Mouse (Mus musculus) MEL (cell line): ENCODE measurements around the gene Apol8. TPM values are rescaled to one million over a fixed set of nuclear protein-coding genes. Genes with fewer than 3 reads are reported as not detected.
A peak's percentile ranks its signal among the peaks of the same experiment; 100 is the strongest.
"Not testable (repeated sequence)": the region's sequence is repeated elsewhere in the genome, so short reads cannot be mapped to it uniquely, and the experiment has no call there.

ENCODE experiments used
- DNase-seq: peaks from one replicate; pipeline ENCODE4 v3.0.0; 2011; ENCODE audit warnings: low read depth, low spot score
- H3K27ac ChIP-seq: 2 replicates; pipeline ENCODE4 v1.5.1; 2012; ENCODE audit warnings: low read depth, mild to moderate bottlenecking, control low read depth, low read length, moderate library complexity; ENCODE audit not compliant: control insufficient read depth
- H3K27me3 ChIP-seq, 2 experiments: fragments of 150-350 bp in 1 of 2; sonication (generic) in 1 of 2; 2 replicates each; pipeline ENCODE4 v1.6.1; 2012; ENCODE audit warnings: low read length in 2 of 2, mild to moderate bottlenecking in 2 of 2, improper control_type of control experiment in 1 of 2, moderate library complexity in 1 of 2; ENCODE audit not compliant: insufficient read depth in 2 of 2, control insufficient read depth in 1 of 2
- H3K36me3 ChIP-seq, 2 experiments: 2 replicates each; pipeline ENCODE4 v1.6.1; 2012 to 2014; ENCODE audit warnings: low read length in 2 of 2, improper control_type of control experiment in 1 of 2, inconsistent platforms in 1 of 2, mild to moderate bottlenecking in 1 of 2; ENCODE audit not compliant: insufficient read depth in 2 of 2, control insufficient read depth in 1 of 2
- H3K4me1 ChIP-seq, 2 experiments: fragments of 150-350 bp in 1 of 2; sonication (generic) in 1 of 2; 2 replicates each; pipeline ENCODE4 v1.6.1; 2012; ENCODE audit warnings: low read length in 2 of 2, improper control_type of control experiment in 1 of 2, mild to moderate bottlenecking in 1 of 2; ENCODE audit not compliant: insufficient read depth in 2 of 2, control insufficient read depth in 1 of 2
- H3K4me3 ChIP-seq, 2 experiments: fragments of 150-350 bp in 1 of 2; sonication (generic) in 1 of 2; 2 replicates each; pipeline ENCODE4 v1.5.1; 2012; ENCODE audit warnings: low read depth in 2 of 2, low read length in 2 of 2, mild to moderate bottlenecking in 2 of 2, moderate library complexity in 2 of 2, control low read depth in 1 of 2, improper control_type of control experiment in 1 of 2; ENCODE audit not compliant: control insufficient read depth in 1 of 2, insufficient read depth in 1 of 2
- H3K79me2 ChIP-seq: 2 replicates; pipeline ENCODE4 v1.6.1; 2012; ENCODE audit warnings: mild to moderate bottlenecking, low read length, moderate library complexity; ENCODE audit not compliant: control insufficient read depth, poor library complexity, insufficient read depth
- H3K9ac ChIP-seq: 2 replicates; pipeline ENCODE4 v1.6.1; 2012; ENCODE audit warnings: low read depth, mild to moderate bottlenecking, control low read depth, low read length, moderate library complexity; ENCODE audit not compliant: control insufficient read depth, poor library complexity, severe bottlenecking
- H3K9me3 ChIP-seq: fragments of 150-350 bp; sonication (generic); replicated peaks from 2 replicates; pipeline ENCODE4 v1.6.1; 2012; ENCODE audit warnings: mild to moderate bottlenecking, low read length, improper control_type of control experiment, moderate library complexity; ENCODE audit not compliant: insufficient read depth
- BHLHE40 ChIP-seq: IDR thresholded peaks from 2 replicates; pipeline ENCODE4 v1.6.1; 2012; ENCODE audit warnings: low read depth, mild to moderate bottlenecking, inconsistent platforms, low read length, improper control_type of control experiment, borderline replicate concordance
- CHD2 ChIP-seq: IDR thresholded peaks from 2 replicates; pipeline ENCODE4 v1.6.1; 2011; ENCODE audit warnings: low read length, improper control_type of control experiment
- GATA1 ChIP-seq: IDR thresholded peaks from 2 replicates; pipeline ENCODE4 v1.6.1; 2011; ENCODE audit warnings: low read depth, low read length, improper control_type of control experiment
- JUND ChIP-seq: IDR thresholded peaks from 2 replicates; pipeline ENCODE4 v1.6.1; 2011; ENCODE audit warnings: low read depth, mild to moderate bottlenecking, improper control_type of control experiment, low read length
- KAT2A ChIP-seq: conservative IDR thresholded peaks from 2 replicates; pipeline ENCODE4 v1.6.1; 2012; ENCODE audit warnings: low read depth, low read length, improper control_type of control experiment, inconsistent platforms
- MEF2A ChIP-seq: IDR thresholded peaks from 2 replicates; pipeline ENCODE4 v1.6.1; 2014; ENCODE audit warnings: low read depth, mild to moderate bottlenecking, inconsistent platforms, low read length, improper control_type of control experiment; ENCODE audit not compliant: poor library complexity, insufficient replicate concordance, severe bottlenecking; ENCODE audit errors: extremely low read depth
- MYB ChIP-seq: IDR thresholded peaks from 2 replicates; pipeline ENCODE4 v1.6.1; 2011; ENCODE audit warnings: mild to moderate bottlenecking, low read depth, low read length, improper control_type of control experiment
- POLR2AphosphoS5 ChIP-seq: IDR thresholded peaks from 2 replicates; pipeline ENCODE4 v1.6.1; 2012; ENCODE audit warnings: low read depth, borderline replicate concordance, mild to moderate bottlenecking, inconsistent platforms, low read length, moderate library complexity, mixed read lengths
- RAD21 ChIP-seq: IDR thresholded peaks from 2 replicates; pipeline ENCODE4 v1.6.1; 2011; ENCODE audit warnings: mild to moderate bottlenecking, low read depth, low read length, improper control_type of control experiment
- RCOR1 ChIP-seq: IDR thresholded peaks from 2 replicates; pipeline ENCODE4 v1.6.1; 2012; ENCODE audit warnings: low read depth, mild to moderate bottlenecking, inconsistent platforms, low read length, improper control_type of control experiment
- SIN3A ChIP-seq: IDR thresholded peaks from 2 replicates; pipeline ENCODE4 v1.6.1; 2012; ENCODE audit warnings: low read length, improper control_type of control experiment, inconsistent platforms
- TCF12 ChIP-seq: IDR thresholded peaks from 2 replicates; pipeline ENCODE4 v1.6.1; 2014; ENCODE audit warnings: low read depth, mild to moderate bottlenecking, inconsistent platforms, low read length, improper control_type of control experiment, moderate library complexity
- USF1 ChIP-seq: IDR thresholded peaks from 2 replicates; pipeline ENCODE4 v1.6.1; 2014; ENCODE audit warnings: low read depth, mild to moderate bottlenecking, inconsistent platforms, low read length, improper control_type of control experiment, moderate library complexity
- ZC3H11A ChIP-seq: IDR thresholded peaks from 2 replicates; pipeline ENCODE4 v1.6.1; 2012; ENCODE audit warnings: low read depth, mild to moderate bottlenecking, inconsistent platforms, low read length, improper control_type of control experiment
- ZKSCAN1 ChIP-seq: IDR thresholded peaks from 2 replicates; pipeline ENCODE4 v1.6.1; 2012; ENCODE audit warnings: low read depth, mild to moderate bottlenecking, inconsistent platforms, low read length, improper control_type of control experiment, moderate library complexity
- ZNF384 ChIP-seq: IDR thresholded peaks from 2 replicates; pipeline ENCODE4 v1.6.1; 2012; ENCODE audit warnings: low read depth, mild to moderate bottlenecking, inconsistent platforms, low read length, improper control_type of control experiment
- polyA plus RNA-seq, 2 experiments: library from polyadenylated mRNA; stranded (reverse) in 1 of 2; unstranded in 1 of 2; fragments of >175 nt in 1 of 2; fragments of >200 nt in 1 of 2; gene quantifications; 2 replicates each; pipeline versions ENCODE4 v1.2.1 to v1.2.4; 2012; ENCODE audit warnings: low replicate concordance in 2 of 2, low read depth in 1 of 2; ENCODE audit not compliant: insufficient read length in 2 of 2, insufficient read depth in 1 of 2, missing spikeins in 1 of 2
- total RNA-seq: library from RNA; depleted of rRNA; stranded (reverse); fragments of 300-350 nt; gene quantifications from 2 replicates; pipeline ENCODE4 v1.2.3, GENCODE M21; 2012

The Apol8 gene
- total and polyA plus RNA-seq, 3 experiments: 0.74 to 1.4 TPM; not detected in 1

DNA sequence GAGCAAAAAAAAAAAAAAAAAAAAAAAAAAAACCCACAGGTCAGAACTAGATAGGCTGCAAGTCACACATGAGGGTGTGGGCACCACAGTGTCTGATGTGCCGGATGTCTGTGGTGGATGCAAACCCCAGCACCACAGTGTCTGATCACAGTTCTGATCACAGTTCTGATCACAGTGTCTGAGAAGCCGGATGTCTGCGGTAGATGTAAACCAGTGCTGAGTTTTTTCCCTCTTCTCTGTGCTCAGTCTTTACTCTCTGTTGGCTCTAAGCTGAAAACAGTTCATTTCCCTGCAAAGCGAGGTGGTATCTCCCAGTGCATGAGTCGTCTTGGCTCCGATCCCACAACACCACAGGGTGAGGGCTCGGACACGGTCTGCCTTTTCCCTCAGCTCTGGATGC, 23.4 kb downstream of the Apol8 start:
- H3K9me3 ChIP-seq, H3K27me3 ChIP-seq, H3K9ac ChIP-seq, H3K4me3 ChIP-seq, H3K4me1 ChIP-seq, H3K27ac ChIP-seq, H3K36me3 ChIP-seq, H3K79me2 ChIP-seq: not testable (repeated sequence)
- peak; percentile 38 for DNase-seq
- TF ChIP-seq GATA1: 0 out of 2 replicates have a peak, but pooled peaks have one; percentile 5
- peak; percentile 84 for TF ChIP-seq ZNF384
- TF ChIP-seq RCOR1: peak; percentile 58; the same call in 1 of the 2 replicates

DNA sequence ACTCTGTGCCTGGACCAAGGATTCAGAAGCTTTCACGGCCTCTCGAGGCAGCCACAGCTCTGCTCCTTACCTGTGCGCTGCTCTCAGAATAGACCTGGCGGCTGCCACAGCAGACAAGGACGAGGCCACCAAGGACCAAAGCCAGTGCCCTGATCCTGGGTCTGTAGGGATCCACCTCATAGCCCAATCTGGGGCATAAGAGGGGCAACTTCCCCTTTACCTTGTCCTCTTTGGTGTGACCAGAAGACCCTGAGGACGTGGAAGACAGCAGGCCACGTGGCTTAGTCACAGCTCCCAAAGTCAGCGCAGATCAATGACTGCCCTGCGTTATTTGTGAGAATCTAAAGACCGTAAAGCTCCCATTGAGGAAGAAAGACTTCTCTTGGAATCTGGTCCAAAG, 24.0 kb downstream of the Apol8 start:
- H3K27me3 ChIP-seq, H3K4me3 ChIP-seq, H3K4me1 ChIP-seq, H3K79me2 ChIP-seq, H3K36me3 ChIP-seq, DNase-seq, H3K27ac ChIP-seq, H3K9ac ChIP-seq, H3K9me3 ChIP-seq: not testable (repeated sequence)

DNA sequence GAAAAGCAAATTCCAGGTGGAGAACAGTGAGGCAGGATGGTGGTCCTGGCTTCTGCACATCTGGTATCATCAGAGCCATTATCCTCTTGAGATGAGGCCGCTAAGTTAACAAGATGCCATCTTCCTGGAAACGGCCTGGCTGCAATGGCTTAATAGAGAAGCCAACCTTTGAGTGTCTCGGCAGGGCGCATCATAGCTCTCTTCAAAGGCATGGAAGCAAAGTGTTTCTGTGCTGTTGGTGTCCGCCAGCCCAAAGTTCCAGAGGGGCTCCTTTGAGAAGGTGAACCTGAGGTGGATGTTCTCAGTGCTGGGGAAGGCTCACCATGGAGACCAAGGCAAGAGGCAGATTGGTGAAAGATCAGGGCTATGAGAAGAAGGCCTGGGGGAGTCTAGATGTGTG, 25.2 kb downstream of the Apol8 start:
- Histone ChIP-seq H3K9me3 (no peaks in the 10 kb centered on the region), H3K4me1 (peaks cover 0 to 7% of the 10 kb centered on the region in 2 experiments; a peak in 2 of 4 replicates), H3K27ac (no peak overlapping the region), H3K36me3 (peaks cover 0 to 4% of the 10 kb centered on the region in 2 experiments; a peak in 1 of 4 replicates), H3K9ac (no peak overlapping the region), H3K4me3 (no peak overlapping the region), H3K27me3 (no peaks in the 10 kb centered on the region), H3K79me2 (no peaks in the 10 kb centered on the region)
- DNase-seq: no peak
- no peak for TF ChIP-seq MYB
- no peak for TF ChIP-seq ZKSCAN1
- TF ChIP-seq BHLHE40: no peak
- no peak for TF ChIP-seq CHD2
- TF ChIP-seq MEF2A: no peak
- TF ChIP-seq ZC3H11A: no peak
- no peak for TF ChIP-seq GATA1
- no peak for TF ChIP-seq SIN3A
- no peak for TF ChIP-seq USF1
- no peak for TF ChIP-seq KAT2A
- TF ChIP-seq JUND: no peak
- no peak for TF ChIP-seq TCF12
- no peak for TF ChIP-seq RAD21
- no peak for TF ChIP-seq POLR2AphosphoS5
- TF ChIP-seq, all 39 proteins: peak for 0

DNA sequence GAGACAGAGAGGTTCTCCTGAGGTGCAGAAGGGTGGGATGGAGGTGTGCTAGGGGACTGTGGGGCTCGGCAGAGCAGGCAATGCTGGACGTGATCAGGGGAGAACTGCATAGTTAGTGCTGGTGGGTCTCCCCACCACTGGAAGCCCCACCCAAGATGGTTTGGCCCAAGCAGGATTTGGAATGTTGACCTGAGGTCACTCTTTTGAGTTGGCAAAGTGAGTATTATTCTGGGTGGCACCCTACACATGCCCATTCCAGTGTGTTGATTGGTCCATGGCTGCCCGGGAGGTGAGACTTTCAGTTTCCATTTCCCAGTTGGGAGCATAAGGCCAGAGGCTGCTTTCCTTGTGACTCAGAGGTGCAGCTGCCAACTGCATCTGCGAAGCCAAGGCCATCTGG, 28.1 kb downstream of the Apol8 start, which contains the start of gene Apol9b:
Apol9b (plus strand) TSS at position 301 of the 400 bp plus-strand sequence.
- not testable (repeated sequence) for H3K27me3 ChIP-seq, H3K36me3 ChIP-seq, H3K27ac ChIP-seq, H3K9ac ChIP-seq, H3K79me2 ChIP-seq, H3K4me1 ChIP-seq, H3K9me3 ChIP-seq, DNase-seq, H3K4me3 ChIP-seq

DNA sequence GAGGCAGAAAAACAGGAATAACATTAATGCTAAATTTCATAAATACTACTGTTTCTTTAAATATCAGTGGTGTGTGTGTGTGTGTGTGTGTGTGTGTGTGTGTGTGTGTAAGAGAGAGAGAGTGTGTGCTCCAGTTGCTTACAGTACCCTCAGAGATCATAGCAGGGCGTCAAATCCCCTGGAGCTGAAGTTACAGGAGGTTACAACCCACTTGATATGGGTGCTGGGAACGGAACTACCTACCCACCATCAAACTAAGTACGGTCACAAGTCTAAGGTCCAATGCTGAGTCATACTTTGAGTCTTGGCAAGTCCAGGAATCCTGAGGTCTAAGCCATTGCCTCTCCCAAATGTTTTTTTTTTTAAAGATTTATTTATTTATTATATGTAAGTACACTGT, 29.1 kb downstream of the Apol8 start:
- not testable (repeated sequence) for H3K9ac ChIP-seq, DNase-seq, H3K79me2 ChIP-seq, H3K4me1 ChIP-seq, H3K27ac ChIP-seq, H3K9me3 ChIP-seq, H3K27me3 ChIP-seq, H3K36me3 ChIP-seq, H3K4me3 ChIP-seq
